Mouse (Mus musculus): Measurements from ENCODE around the gene Qdpr.

Gene Qdpr

DNA sequence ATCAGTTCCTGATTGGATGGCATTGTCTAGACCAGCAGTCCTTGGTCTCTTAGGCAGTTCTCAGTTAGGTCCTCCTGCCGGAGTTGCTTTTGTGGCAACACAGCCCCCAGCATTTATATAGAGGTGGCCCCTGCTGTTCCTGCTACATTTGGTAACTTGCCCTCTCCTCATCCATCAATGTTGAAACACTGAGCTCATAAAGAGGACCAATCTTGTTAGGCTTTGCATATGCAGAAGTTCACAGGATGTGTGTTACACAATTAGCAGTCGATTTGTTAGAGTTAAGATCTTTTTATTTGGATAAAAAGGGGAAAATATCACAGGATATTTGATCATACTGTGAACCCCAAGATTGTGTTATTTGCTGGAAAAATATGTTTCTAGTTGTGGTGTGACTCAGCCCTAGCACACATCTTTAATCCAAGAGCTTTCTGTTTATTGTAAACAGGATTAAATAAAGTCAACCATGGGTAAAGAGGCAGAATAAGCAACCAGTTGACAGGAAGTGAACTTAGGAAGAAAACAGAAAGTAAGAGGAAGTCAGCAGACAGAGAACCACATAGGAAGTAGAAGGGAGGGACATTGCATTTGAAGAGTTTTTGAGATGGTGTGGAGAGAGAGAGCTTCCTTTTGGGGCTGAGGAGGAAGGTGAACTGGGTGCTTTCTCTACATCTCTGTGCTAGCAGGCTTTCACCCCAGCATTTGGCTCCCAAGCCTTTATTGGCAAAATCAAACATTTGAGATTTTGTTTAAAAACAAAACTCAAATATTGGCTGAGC is 65.8 kb downstream of the Qdpr start:
- DNase-seq (ENCODE audit: extremely low spot score), result no peak
